Mouse (Mus musculus): Measurements from ENCODE around the gene Mettl7a3. TPM values are rescaled to one million over a fixed set of nuclear protein-coding genes. Genes with fewer than 3 reads are reported as not detected.

Mettl7a3 gene
- polyA plus RNA-seq, 2 experiments, result not detected

- Histone ChIP-seq H3K4me3 (ENCODE audit: insufficient read depth in 1 of 2, low read depth in 2 of 2, low read length in 2 of 2) (no peak overlapping the region), H3K27me3 (ENCODE audit: control insufficient read depth, insufficient read depth, low read length) (no peaks in the 10 kb centered on the region), H3K27ac (no peak overlapping the region), H3K9ac (replicated peaks) (no peak overlapping the region), H3K9me3 (ENCODE audit: control insufficient read depth, low read length) (no peaks in the 10 kb centered on the region), H3K4me2 (ENCODE audit: low read depth) (no peak overlapping the region), H3K36me3 (replicated peaks; ENCODE audit: control insufficient read depth, insufficient read depth, low read depth) (peaks cover 6% of the 10 kb centered on the region), H3K4me1 (replicated peaks; ENCODE audit: control insufficient read depth in 2 of 2, insufficient read depth in 2 of 2, low read length in 1 of 2) (peaks cover 26 to 35% of the 10 kb centered on the region in 2 experiments)
- TF ChIP-seq CTCF (IDR thresholded peaks at IDR 0.05; ENCODE audit: low read depth) (no peak), EP300 (IDR thresholded peaks at IDR 0.05; ENCODE audit: low read depth) (no peak)
- 69% methylated on average over 16 of the region's 16 CpGs for WGBS (ENCODE audit: insufficient replicate concordance)
- DNase-seq (ENCODE audit: low read depth in 3 of 3, low spot score in 3 of 3) (no peak), ATAC-seq (ENCODE audit: insufficient read depth) (no peak)
Observed at GRCm38 (mm10) chr15:100388224-100388835, 53.6 kb downstream of the Mettl7a3 start.

- H3K9me3 ChIP-seq (ENCODE audit: control insufficient read depth, low read length), result no peaks in the 10 kb centered on the region
- no peaks in the 10 kb centered on the region for H3K27me3 ChIP-seq (ENCODE audit: control insufficient read depth, insufficient read depth, low read length)
- H3K4me3 ChIP-seq (ENCODE audit: insufficient read depth in 1 of 2, low read depth in 2 of 2, low read length in 2 of 2), result no peak overlapping the region
- WGBS (ENCODE audit: insufficient replicate concordance), result 83% methylated on average over 9 of the region's 9 CpGs
- no peak for DNase-seq (ENCODE audit: low read depth in 3 of 3, low spot score in 3 of 3)
- peaks cover 26 to 37% of the 10 kb centered on the region in 2 experiments for H3K4me1 ChIP-seq (replicated peaks; ENCODE audit: control insufficient read depth in 2 of 2, insufficient read depth in 2 of 2, low read length in 1 of 2)
- no peak overlapping the region for H3K27ac ChIP-seq
- TF ChIP-seq EP300 (IDR thresholded peaks at IDR 0.05; ENCODE audit: low read depth) (no peak), CTCF (IDR thresholded peaks at IDR 0.05; ENCODE audit: low read depth) (no peak)
- ATAC-seq (ENCODE audit: insufficient read depth), result no peak
- H3K9ac ChIP-seq (replicated peaks), result no peak overlapping the region
- no peak overlapping the region for H3K4me2 ChIP-seq (ENCODE audit: low read depth)
- H3K36me3 ChIP-seq (replicated peaks; ENCODE audit: control insufficient read depth, insufficient read depth, low read depth), result peaks cover 11% of the 10 kb centered on the region
Observed at GRCm38 (mm10) chr15:100388886-100389285, 54.2 kb downstream of the Mettl7a3 start.

Other genes starting within 250 kb of the Mettl7a3 start
- gene Atf1, start 107.1 kb upstream of the Mettl7a3 start, polyA plus RNA-seq (2012; rRNA removed), result 21.3 and 29.7 TPM in 2 replicates
- 24.9 and 27.6 TPM in 2 replicates for gene Atf1, start 107.1 kb upstream of the Mettl7a3 start, polyA plus RNA-seq (2014; fragmentation: Nextera tagmentation; extraction: Ambion mirVana)
- gene Tmprss12, start 54.1 kb upstream of the Mettl7a3 start, polyA plus RNA-seq (2012; rRNA removed), result not detected in 2 replicates
- not detected in 2 replicates for gene Tmprss12, start 54.1 kb upstream of the Mettl7a3 start, polyA plus RNA-seq (2014; fragmentation: Nextera tagmentation; extraction: Ambion mirVana)
- 19.1 and 22.9 TPM in 2 replicates for gene Mettl7a1, start 30.8 kb upstream of the Mettl7a3 start, polyA plus RNA-seq (2012; rRNA removed)
- 4.0 and 4.7 TPM in 2 replicates for gene Mettl7a1, start 30.8 kb upstream of the Mettl7a3 start, polyA plus RNA-seq (2014; fragmentation: Nextera tagmentation; extraction: Ambion mirVana)
- 0.04 TPM in 1 of 2 replicates, not detected in the other for gene Methig1, start 18.2 kb downstream of the Mettl7a3 start, polyA plus RNA-seq (2012; rRNA removed)
- 0.09 TPM in 1 of 2 replicates, not detected in the other for gene Methig1, start 18.2 kb downstream of the Mettl7a3 start, polyA plus RNA-seq (2014; fragmentation: Nextera tagmentation; extraction: Ambion mirVana)
- not detected in 2 replicates for gene Mettl7a2, start 18.3 kb downstream of the Mettl7a3 start, polyA plus RNA-seq (2012; rRNA removed)
- 0.11 TPM in 1 of 2 replicates, not detected in the other for gene Mettl7a2, start 18.3 kb downstream of the Mettl7a3 start, polyA plus RNA-seq (2014; fragmentation: Nextera tagmentation; extraction: Ambion mirVana)
- gene Higd1c, start 29.6 kb downstream of the Mettl7a3 start, polyA plus RNA-seq (2012; rRNA removed), result not detected in 2 replicates
- not detected in 2 replicates for gene Higd1c, start 29.6 kb downstream of the Mettl7a3 start, polyA plus RNA-seq (2014; fragmentation: Nextera tagmentation; extraction: Ambion mirVana)
- 0.01 TPM in 1 of 2 replicates, not detected in the other for gene Gm5475, start 87.2 kb downstream of the Mettl7a3 start, polyA plus RNA-seq (2012; rRNA removed)
- gene Gm5475, start 87.2 kb downstream of the Mettl7a3 start, polyA plus RNA-seq (2014; fragmentation: Nextera tagmentation; extraction: Ambion mirVana), result 0.05 TPM in 1 of 2 replicates, not detected in the other
- 38.4 and 40.8 TPM in 2 replicates for gene Slc11a2, start 90.1 kb downstream of the Mettl7a3 start, polyA plus RNA-seq (2012; rRNA removed)
- gene Slc11a2, start 90.1 kb downstream of the Mettl7a3 start, polyA plus RNA-seq (2014; fragmentation: Nextera tagmentation; extraction: Ambion mirVana), result 37.7 and 38.4 TPM in 2 replicates
- 15.2 and 18.1 TPM in 2 replicates for gene Letmd1, start 134.1 kb downstream of the Mettl7a3 start, polyA plus RNA-seq (2012; rRNA removed)
- gene Letmd1, start 134.1 kb downstream of the Mettl7a3 start, polyA plus RNA-seq (2014; fragmentation: Nextera tagmentation; extraction: Ambion mirVana), result 9.5 and 10.6 TPM in 2 replicates
- 0.42 and 0.59 TPM in 2 replicates for gene Csrnp2, start 160.6 kb downstream of the Mettl7a3 start, polyA plus RNA-seq (2012; rRNA removed)
- 0.58 and 0.78 TPM in 2 replicates for gene Csrnp2, start 160.6 kb downstream of the Mettl7a3 start, polyA plus RNA-seq (2014; fragmentation: Nextera tagmentation; extraction: Ambion mirVana)
- 2.1 and 2.6 TPM in 2 replicates for gene Tfcp2, start 217.1 kb downstream of the Mettl7a3 start, polyA plus RNA-seq (2012; rRNA removed)
- 2.5 and 2.6 TPM in 2 replicates for gene Tfcp2, start 217.1 kb downstream of the Mettl7a3 start, polyA plus RNA-seq (2014; fragmentation: Nextera tagmentation; extraction: Ambion mirVana)

All from liver, embryonic 14.5 days (tissue).